Mouse (Mus musculus): ENCODE measurements at regions not wholly inside any gene's neighbourhood (a gene's known extent, or its start where the extent isn't known, plus 50 kb on each side); places are given as distances from the start of the nearest gene placed in this dataset.

GRCm38 (mm10) chr6:93348141-93348540 lies 404.8 kb upstream of the Adamts9 start:
- TF ChIP-seq CTCF (IDR thresholded peaks at IDR 0.05 in 2 of 3, conservative IDR thresholded peaks at IDR 0.05 in 1 of 3; ENCODE audit: control insufficient read depth in 1 of 3, insufficient read depth in 1 of 3, low read depth in 2 of 3, low read length in 3 of 3, poor library complexity in 1 of 3, severe bottlenecking in 1 of 3) (no peak), POLR2A (IDR thresholded peaks at IDR 0.05; ENCODE audit: control insufficient read depth in 1 of 2, insufficient read depth in 1 of 2, low read depth in 1 of 2, low read length in 2 of 2, poor library complexity in 1 of 2) (no peak), CHD2 (IDR thresholded peaks at IDR 0.05; ENCODE audit: low read length) (no peak), JUND (IDR thresholded peaks at IDR 0.05; ENCODE audit: low read depth, low read length) (no peak)
